Mouse (Mus musculus): ENCODE measurements around the gene Tas2r120. TPM values are rescaled to one million over a fixed set of nuclear protein-coding genes. Genes with fewer than 3 reads are reported as not detected.
"Not testable (repeated sequence)": the region's sequence is repeated elsewhere in the genome, so short reads cannot be mapped to it uniquely, and the experiment has no call there.

The Tas2r120 gene
- not detected for total RNA-seq (2021)

- no peak for DNase-seq (ENCODE audit: extremely low spot score in 1 of 2, low spot score in 1 of 2)
Measured at GRCm38 (mm10) chr6:132656653-132657052, at the start of gene Tas2r120. Tas2r120 (plus strand) TSS chr6:132656953.

- no peak for DNase-seq (ENCODE audit: extremely low spot score in 1 of 2, low spot score in 1 of 2)
Measured at GRCm38 (mm10) chr6:132649399-132649798, 7.4 kb upstream of the Tas2r120 start.

DNA sequence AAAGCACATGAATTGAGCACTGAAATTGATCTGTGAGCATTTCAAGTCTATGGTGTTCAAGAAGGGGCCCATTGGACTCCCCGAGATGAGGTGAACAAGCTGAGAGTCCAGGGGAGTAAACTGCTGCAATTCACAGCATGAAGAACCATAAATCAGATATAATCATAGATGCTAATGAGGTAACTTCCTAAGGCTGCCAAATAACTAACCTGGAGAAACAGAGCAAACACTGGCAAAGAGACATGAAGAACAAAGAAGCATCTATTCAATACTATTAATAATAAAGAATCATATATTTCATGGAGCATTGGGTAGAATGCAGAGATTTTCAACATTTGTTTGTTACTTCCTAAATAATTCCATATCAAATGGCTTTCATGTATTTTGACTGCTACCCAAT, 5.3 kb upstream of the Tas2r120 start, which contains the start of gene A630073D07Rik:
Gene A630073D07Rik (minus strand): TSS at position 101 of the 400 bp plus-strand sequence.
- DNase-seq (ENCODE audit: extremely low spot score in 1 of 2, low spot score in 1 of 2), result no peak

- DNase-seq (ENCODE audit: extremely low spot score in 1 of 2, low spot score in 1 of 2), result not testable (repeated sequence)
Measured at GRCm38 (mm10) chr6:132691596-132691995, 34.8 kb downstream of the Tas2r120 start.

DNA sequence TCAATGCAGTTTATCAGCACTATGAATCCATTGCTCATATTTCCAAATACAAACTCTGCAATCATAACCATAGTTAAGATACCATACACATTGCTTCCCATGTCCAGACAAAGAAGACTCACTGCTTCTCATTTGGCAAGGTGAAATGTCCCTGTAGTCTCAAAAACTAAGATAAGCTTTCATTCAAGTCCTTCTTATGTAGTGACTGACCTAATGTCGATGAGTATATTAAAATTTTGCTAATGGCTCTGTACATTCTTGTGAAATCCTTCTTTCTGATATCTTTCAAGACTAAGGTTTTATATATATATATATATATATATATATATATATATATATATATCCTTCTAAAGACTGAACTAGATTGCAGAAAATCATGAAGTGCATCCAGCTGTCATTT, 44.2 kb downstream of the Tas2r120 start, which contains the start of gene Tas2r121:
Gene Tas2r121 (minus strand): TSS at position 101 of the 400 bp plus-strand sequence.
- no peak for DNase-seq (ENCODE audit: extremely low spot score in 1 of 2, low spot score in 1 of 2)

Other genes with a start within 250 kb of the Tas2r120 start
- gene Prh1, start 87.1 kb upstream of the Tas2r120 start, total RNA-seq (2021), result not detected
- gene Prp2, start 61.0 kb upstream of the Tas2r120 start, total RNA-seq (2021), result not detected
- not detected for gene A630073D07Rik, start 5.4 kb upstream of the Tas2r120 start, total RNA-seq (2021)
- gene Tas2r121, start 44.1 kb downstream of the Tas2r120 start, total RNA-seq (2021), result not detected
- gene Tas2r122, start 55.0 kb downstream of the Tas2r120 start, total RNA-seq (2021), result not detected
- gene Tas2r115, start 81.1 kb downstream of the Tas2r120 start, total RNA-seq (2021), result not detected
- not detected for gene Tas2r124, start 97.8 kb downstream of the Tas2r120 start, total RNA-seq (2021)
- gene Tas2r102, start 105.2 kb downstream of the Tas2r120 start, total RNA-seq (2021), result not detected
- gene Tas2r136, start 121.2 kb downstream of the Tas2r120 start, total RNA-seq (2021), result not detected
- gene Tas2r117, start 145.9 kb downstream of the Tas2r120 start, total RNA-seq (2021), result not detected
- gene Tas2r123, start 190.2 kb downstream of the Tas2r120 start, total RNA-seq (2021), result not detected
- not detected for gene Tas2r116, start 198.5 kb downstream of the Tas2r120 start, total RNA-seq (2021)
- not detected for gene Tas2r110, start 211.1 kb downstream of the Tas2r120 start, total RNA-seq (2021)
- gene Tas2r113, start 236.1 kb downstream of the Tas2r120 start, total RNA-seq (2021), result not detected